Mouse (Mus musculus): ENCODE data around the gene Nmrk1. TPM values are rescaled to one million over a fixed set of nuclear protein-coding genes. Genes with fewer than 3 reads are reported as not detected.

Nmrk1 gene
- polyA plus RNA-seq, 1 experiment: 10.7 TPM

DNA sequence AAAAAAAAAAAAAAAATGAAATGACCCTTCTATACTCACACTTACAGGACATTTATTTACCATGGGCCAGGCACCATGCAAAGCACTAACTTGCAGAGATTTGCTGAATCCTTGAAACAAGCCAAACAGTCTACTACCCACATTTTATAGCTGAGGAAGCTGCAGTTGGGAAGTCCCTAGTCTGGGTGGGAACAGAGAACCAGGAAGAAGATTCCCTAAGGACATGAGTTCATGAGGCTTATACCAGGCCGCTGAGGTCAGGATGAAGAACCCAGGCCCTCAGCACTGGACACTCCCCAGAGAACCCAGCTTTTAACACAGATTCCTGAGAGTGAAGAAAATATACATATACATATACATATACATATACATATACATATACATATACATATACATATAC is 14.2 kb upstream of the Nmrk1 start:
- no peaks in the 10 kb centered on the region for H3K27me3 ChIP-seq (ENCODE audit: control insufficient read depth, insufficient read depth, low read length)
- no peak overlapping the region for H3K27ac ChIP-seq (ENCODE audit: insufficient read depth, low read length)
- 88% methylated on average over 1 of the region's 1 CpGs for WGBS
- H3K4me1 ChIP-seq (ENCODE audit: control insufficient read depth, insufficient read depth, low read length): peaks cover 2% of the 10 kb centered on the region; the same call in 1 of the 2 replicates
- H3K4me3 ChIP-seq (replicated peaks; ENCODE audit: insufficient read depth, low read depth, low read length): no peak overlapping the region
- DNase-seq: no peak
- TF ChIP-seq CTCF (IDR thresholded peaks at IDR 0.05; ENCODE audit: borderline replicate concordance, insufficient read depth, low read depth, low read length) (no peak), POLR2A (IDR thresholded peaks at IDR 0.05; ENCODE audit: borderline replicate concordance, insufficient read depth, low read length) (no peak)

DNA sequence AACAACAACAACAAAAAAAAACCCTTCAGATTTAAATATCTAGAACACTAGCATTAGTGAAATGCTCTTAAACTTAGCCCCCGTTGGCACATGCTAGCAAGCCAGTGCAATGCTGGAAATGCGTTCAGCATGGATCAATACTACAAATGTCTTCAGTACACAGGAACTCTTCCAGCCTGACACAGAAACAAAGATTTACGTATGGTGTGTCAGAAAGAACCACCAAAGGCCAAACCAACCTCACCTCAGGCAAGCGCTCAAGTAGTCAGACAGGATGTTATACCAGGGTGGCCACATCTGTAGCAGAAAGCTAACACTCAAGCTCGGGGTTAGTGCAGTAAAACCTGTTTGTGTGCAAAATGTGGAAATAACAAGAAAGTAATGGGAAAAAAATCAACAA is 12.7 kb upstream of the Nmrk1 start:
- Histone ChIP-seq H3K4me1 (ENCODE audit: control insufficient read depth, insufficient read depth, low read length) (peaks cover 2% of the 10 kb centered on the region; the same call in 1 of the 2 replicates), H3K27ac (ENCODE audit: insufficient read depth, low read length) (no peak overlapping the region), H3K27me3 (ENCODE audit: control insufficient read depth, insufficient read depth, low read length) (no peaks in the 10 kb centered on the region), H3K4me3 (replicated peaks; ENCODE audit: insufficient read depth, low read depth, low read length) (no peak overlapping the region)
- DNase-seq: no peak
- 86% methylated on average over 5 of the region's 5 CpGs for WGBS
- TF ChIP-seq POLR2A (IDR thresholded peaks at IDR 0.05; ENCODE audit: borderline replicate concordance, insufficient read depth, low read length) (no peak), CTCF (IDR thresholded peaks at IDR 0.05; ENCODE audit: borderline replicate concordance, insufficient read depth, low read depth, low read length) (no peak)

GRCm38 (mm10) chr19:18619691-18620090 is 12.1 kb upstream of the Nmrk1 start:
- WGBS: 79% methylated on average over 1 of the region's 1 CpGs
- Histone ChIP-seq H3K4me3 (replicated peaks; ENCODE audit: insufficient read depth, low read depth, low read length) (no peak overlapping the region), H3K27ac (ENCODE audit: insufficient read depth, low read length) (no peak overlapping the region), H3K4me1 (ENCODE audit: control insufficient read depth, insufficient read depth, low read length) (no peaks in the 10 kb centered on the region), H3K27me3 (ENCODE audit: control insufficient read depth, insufficient read depth, low read length) (no peaks in the 10 kb centered on the region)
- TF ChIP-seq POLR2A (IDR thresholded peaks at IDR 0.05; ENCODE audit: borderline replicate concordance, insufficient read depth, low read length): no peak
- no peak for TF ChIP-seq CTCF (IDR thresholded peaks at IDR 0.05; ENCODE audit: borderline replicate concordance, insufficient read depth, low read depth, low read length)
- no peak for DNase-seq

GRCm38 (mm10) chr19:18623894-18624293 is 7.9 kb upstream of the Nmrk1 start:
- Histone ChIP-seq H3K4me1 (ENCODE audit: control insufficient read depth, insufficient read depth, low read length) (no peaks in the 10 kb centered on the region), H3K27me3 (ENCODE audit: control insufficient read depth, insufficient read depth, low read length) (no peaks in the 10 kb centered on the region), H3K4me3 (replicated peaks; ENCODE audit: insufficient read depth, low read depth, low read length) (no peak overlapping the region), H3K27ac (ENCODE audit: insufficient read depth, low read length) (no peak overlapping the region)
- DNase-seq: no peak
- no peak for TF ChIP-seq POLR2A (IDR thresholded peaks at IDR 0.05; ENCODE audit: borderline replicate concordance, insufficient read depth, low read length)
- no peak for TF ChIP-seq CTCF (IDR thresholded peaks at IDR 0.05; ENCODE audit: borderline replicate concordance, insufficient read depth, low read depth, low read length)
- WGBS: 68% methylated on average over 2 of the region's 2 CpGs

- Histone ChIP-seq H3K27ac (ENCODE audit: insufficient read depth, low read length) (no peak overlapping the region), H3K4me3 (replicated peaks; ENCODE audit: insufficient read depth, low read depth, low read length) (no peak overlapping the region), H3K4me1 (ENCODE audit: control insufficient read depth, insufficient read depth, low read length) (no peaks in the 10 kb centered on the region), H3K27me3 (ENCODE audit: control insufficient read depth, insufficient read depth, low read length) (no peaks in the 10 kb centered on the region)
- no peak for DNase-seq
- TF ChIP-seq CTCF (IDR thresholded peaks at IDR 0.05; ENCODE audit: borderline replicate concordance, insufficient read depth, low read depth, low read length) (no peak), POLR2A (IDR thresholded peaks at IDR 0.05; ENCODE audit: borderline replicate concordance, insufficient read depth, low read length) (no peak)
- WGBS: 85% methylated on average over 1 of the region's 1 CpGs
Measured at GRCm38 (mm10) chr19:18629589-18629988, 2.2 kb upstream of the Nmrk1 start.

DNA sequence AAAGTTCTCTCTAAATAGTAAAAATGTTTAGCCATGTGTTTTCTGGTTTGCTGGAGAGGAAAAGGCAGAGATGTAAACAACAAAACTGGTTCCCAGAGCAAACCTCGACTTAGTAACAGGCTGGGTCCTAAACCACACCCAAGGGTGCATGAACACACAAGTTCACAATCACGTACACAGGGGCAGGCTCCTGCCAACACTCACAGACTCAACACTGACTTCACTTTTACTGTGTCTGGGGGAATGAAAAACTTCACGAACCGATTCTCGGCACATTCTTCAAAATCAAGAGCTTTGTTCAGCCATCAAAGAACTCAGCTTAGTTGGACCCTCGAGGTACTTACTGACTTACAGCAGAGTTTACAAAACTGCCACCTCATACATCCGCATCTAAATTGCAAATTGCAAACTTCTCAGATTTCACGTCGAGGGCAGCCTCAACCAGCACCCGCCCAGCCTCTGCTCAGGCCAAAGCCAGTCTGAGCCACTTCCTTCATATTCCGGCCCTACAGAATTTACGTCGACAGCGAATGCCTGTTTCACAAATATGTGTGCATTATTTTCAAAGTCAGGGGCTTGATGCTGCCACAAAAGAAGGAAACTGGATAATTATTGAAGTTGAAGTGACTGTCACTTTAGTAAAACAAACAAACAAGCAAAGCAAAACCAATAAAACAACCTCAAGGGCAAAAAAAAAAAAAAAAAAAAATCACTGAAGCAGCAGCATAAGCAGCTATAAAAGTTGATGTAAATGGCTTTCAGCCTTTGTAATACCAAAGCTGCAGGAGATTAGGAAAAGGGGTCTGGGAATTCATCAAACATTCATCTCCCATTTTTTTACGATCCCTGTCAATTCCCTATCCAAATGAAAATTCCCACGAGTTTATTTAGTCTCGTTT is 1.3 kb upstream of the Nmrk1 start:
- no peak for DNase-seq
- no peak overlapping the region for H3K27ac ChIP-seq (ENCODE audit: insufficient read depth, low read length)
- TF ChIP-seq POLR2A (IDR thresholded peaks at IDR 0.05; ENCODE audit: borderline replicate concordance, insufficient read depth, low read length): no peak
- TF ChIP-seq CTCF (IDR thresholded peaks at IDR 0.05; ENCODE audit: borderline replicate concordance, insufficient read depth, low read depth, low read length): no peak
- H3K27me3 ChIP-seq (ENCODE audit: control insufficient read depth, insufficient read depth, low read length): no peaks in the 10 kb centered on the region
- peak overlapping the region; percentile 71 for H3K4me3 ChIP-seq (replicated peaks; ENCODE audit: insufficient read depth, low read depth, low read length)
- no peaks in the 10 kb centered on the region for H3K4me1 ChIP-seq (ENCODE audit: control insufficient read depth, insufficient read depth, low read length)
- 18% methylated on average over 17 of the region's 17 CpGs for WGBS

GRCm38 (mm10) chr19:18631161-18631643 is 548 bp upstream of the Nmrk1 start:
- TF ChIP-seq POLR2A (IDR thresholded peaks at IDR 0.05; ENCODE audit: borderline replicate concordance, insufficient read depth, low read length) (no peak), CTCF (IDR thresholded peaks at IDR 0.05; ENCODE audit: borderline replicate concordance, insufficient read depth, low read depth, low read length) (no peak)
- 1% methylated on average over 40 of the region's 40 CpGs for WGBS
- no peak for DNase-seq

More at GRCm38 (mm10) chr19:18631161-18631643, 548 bp upstream of the Nmrk1 start:
- H3K27me3 ChIP-seq (ENCODE audit: control insufficient read depth, insufficient read depth, low read length): no peaks in the 10 kb centered on the region
- H3K4me3 ChIP-seq (replicated peaks; ENCODE audit: insufficient read depth, low read depth, low read length): peak overlapping the region; percentile 71
- no peaks in the 10 kb centered on the region for H3K4me1 ChIP-seq (ENCODE audit: control insufficient read depth, insufficient read depth, low read length)
- no peak overlapping the region for H3K27ac ChIP-seq (ENCODE audit: insufficient read depth, low read length)
